Mouse (Mus musculus): ENCODE results near the gene Rcn2.

The Rcn2 gene

GRCm38 (mm10) chr9:56097584-56098298, 56.1 kb downstream of the Rcn2 start:
- DNase-seq (ENCODE audit: low spot score): no peak

GRCm38 (mm10) chr9:56100041-56100522, 58.4 kb downstream of the Rcn2 start:
- no peak for DNase-seq (ENCODE audit: low spot score)

GRCm38 (mm10) chr9:56101022-56101421, 59.4 kb downstream of the Rcn2 start:
- no peak for DNase-seq (ENCODE audit: low spot score)

- DNase-seq (ENCODE audit: low spot score): no peak
Observed at GRCm38 (mm10) chr9:56104921-56105320, 63.3 kb downstream of the Rcn2 start.

GRCm38 (mm10) chr9:56106274-56107072, 64.8 kb downstream of the Rcn2 start:
- DNase-seq (ENCODE audit: low spot score): no peak

- no peak for DNase-seq (ENCODE audit: low spot score)
Observed at GRCm38 (mm10) chr9:56107527-56107926, 65.9 kb downstream of the Rcn2 start.

- DNase-seq (ENCODE audit: low spot score): no peak
Observed at GRCm38 (mm10) chr9:56108174-56108573, 66.5 kb downstream of the Rcn2 start.
